Mouse (Mus musculus) bone marrow, adult 2 months (tissue): ENCODE data around the gene Prkaca.

Experiments used
- CTCF ChIP-seq: fragments of 200-500 bp; IDR thresholded peaks from 2 replicates; pipeline ENCODE4 v1.5.1; 2011; ENCODE audit warnings: low read length, control low read depth; ENCODE audit not compliant: control insufficient read depth, insufficient read depth
- POLR2A ChIP-seq: fragments of 200-500 bp; IDR thresholded peaks from 2 replicates; pipeline ENCODE4 v1.6.1; 2011; ENCODE audit warnings: low read depth, mild to moderate bottlenecking, control low read depth, low read length, borderline replicate concordance; ENCODE audit not compliant: control insufficient read depth

- TF ChIP-seq CTCF: no peak
- TF ChIP-seq POLR2A: no peak
These were observed 65.2 kb downstream of the Prkaca start for GRCm38 (mm10) chr8:84038015-84038414.
